Mouse (Mus musculus): ENCODE results near the gene Mmd. TPM values are rescaled to one million over a fixed set of nuclear protein-coding genes. Genes with fewer than 3 reads are reported as not detected.

The Mmd gene
- polyA plus RNA-seq, 1 experiment, result 29.4 TPM

DNA sequence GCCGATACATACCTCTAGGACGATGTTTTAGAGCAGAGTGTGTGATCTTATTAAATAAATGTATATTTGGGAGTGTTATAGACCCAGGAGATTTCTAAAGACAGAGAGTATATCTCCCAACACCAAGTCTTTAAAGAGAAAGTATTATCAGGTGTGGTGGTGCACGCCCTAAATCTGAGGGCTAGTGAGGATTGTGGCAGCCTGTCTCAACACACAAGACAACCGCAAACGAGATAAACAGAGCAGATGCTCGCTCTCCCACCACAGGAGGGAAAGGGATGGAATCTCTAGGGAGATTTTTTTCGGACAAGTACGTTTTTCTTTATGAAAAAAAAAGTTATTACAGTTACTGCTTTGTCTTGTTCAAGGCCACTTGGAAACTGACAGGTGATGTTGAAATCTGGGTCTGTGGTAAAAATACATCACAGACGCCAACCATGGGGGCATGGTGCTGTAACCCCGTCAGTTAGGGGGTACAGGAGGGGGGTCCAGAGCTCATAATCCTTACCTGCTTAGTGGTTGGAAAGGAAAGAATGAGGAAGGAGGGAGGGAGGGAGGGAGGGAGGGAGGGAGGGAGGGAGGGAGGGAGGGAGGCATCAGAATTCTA, 9.2 kb downstream of the Mmd start:
- no peak for DNase-seq
- TF ChIP-seq CTCF (IDR thresholded peaks at IDR 0.05; ENCODE audit: insufficient read depth, low read length), result no peak
- no peak for TF ChIP-seq POLR2A (IDR thresholded peaks at IDR 0.05; ENCODE audit: borderline replicate concordance, extremely low read depth, low read depth, low read length)
- Histone ChIP-seq H3K4me3 (replicated peaks; ENCODE audit: extremely low read depth, low read depth, low read length) (no peak overlapping the region), H3K4me1 (ENCODE audit: control insufficient read depth, insufficient read depth, low read length) (peaks cover 2% of the 10 kb centered on the region)
- WGBS, result 61% methylated on average over 10 of the region's 10 CpGs

DNA sequence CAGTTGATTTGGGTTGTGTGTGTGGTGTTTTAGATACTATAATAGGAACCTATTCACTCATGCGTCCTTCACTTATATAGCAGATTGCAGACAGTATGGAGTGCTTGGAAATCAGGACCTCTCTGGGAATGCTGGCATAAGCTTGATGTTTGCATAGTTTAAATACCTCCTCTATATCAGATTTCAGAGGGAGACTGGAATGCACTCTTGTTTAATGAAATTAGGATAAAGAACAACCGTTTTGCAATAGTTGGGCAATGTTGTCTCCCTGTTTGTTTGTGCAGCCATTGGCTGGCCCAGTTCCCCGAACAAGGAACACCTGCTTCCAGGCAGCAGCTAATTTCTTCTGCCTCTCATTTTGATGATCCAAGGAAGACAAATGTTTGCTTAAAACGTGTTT, 9.8 kb downstream of the Mmd start:
- no peak overlapping the region for H3K4me3 ChIP-seq (replicated peaks; ENCODE audit: extremely low read depth, low read depth, low read length)
- TF ChIP-seq POLR2A (IDR thresholded peaks at IDR 0.05; ENCODE audit: borderline replicate concordance, extremely low read depth, low read depth, low read length) (no peak), CTCF (IDR thresholded peaks at IDR 0.05; ENCODE audit: insufficient read depth, low read length) (no peak)
- no peak for DNase-seq
- 31% methylated on average over 4 of the region's 4 CpGs for WGBS
- H3K4me1 ChIP-seq (ENCODE audit: control insufficient read depth, insufficient read depth, low read length), result peaks cover 2% of the 10 kb centered on the region

DNA sequence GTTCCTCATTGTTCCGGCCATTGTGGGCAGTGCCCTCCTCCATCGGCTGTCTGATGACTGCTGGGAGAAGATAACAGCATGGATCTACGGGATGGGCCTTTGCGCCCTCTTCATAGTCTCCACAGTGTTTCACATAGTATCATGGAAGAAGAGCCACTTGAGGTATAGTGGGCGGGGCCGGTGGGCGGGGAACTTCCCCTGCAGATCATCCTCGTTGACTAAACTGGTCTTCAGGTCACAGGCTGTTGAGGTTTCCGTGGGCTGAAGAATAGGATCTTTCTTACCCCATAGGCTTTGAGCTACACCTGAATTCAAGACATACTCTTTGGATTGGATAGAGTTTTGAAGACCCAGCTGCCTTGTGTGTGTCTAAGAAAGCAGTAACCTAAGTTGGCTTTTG, 10.6 kb downstream of the Mmd start:
- no peak for DNase-seq
- 76% methylated on average over 9 of the region's 9 CpGs for whole genome bisulfite sequencing
- peaks cover 2% of the 10 kb centered on the region for H3K4me1 ChIP-seq (ENCODE audit: control insufficient read depth, insufficient read depth, low read length)
- no peak overlapping the region for H3K4me3 ChIP-seq (replicated peaks; ENCODE audit: extremely low read depth, low read depth, low read length)
- TF ChIP-seq POLR2A (IDR thresholded peaks at IDR 0.05; ENCODE audit: borderline replicate concordance, extremely low read depth, low read depth, low read length) (no peak), CTCF (IDR thresholded peaks at IDR 0.05; ENCODE audit: insufficient read depth, low read length) (no peak)

DNA sequence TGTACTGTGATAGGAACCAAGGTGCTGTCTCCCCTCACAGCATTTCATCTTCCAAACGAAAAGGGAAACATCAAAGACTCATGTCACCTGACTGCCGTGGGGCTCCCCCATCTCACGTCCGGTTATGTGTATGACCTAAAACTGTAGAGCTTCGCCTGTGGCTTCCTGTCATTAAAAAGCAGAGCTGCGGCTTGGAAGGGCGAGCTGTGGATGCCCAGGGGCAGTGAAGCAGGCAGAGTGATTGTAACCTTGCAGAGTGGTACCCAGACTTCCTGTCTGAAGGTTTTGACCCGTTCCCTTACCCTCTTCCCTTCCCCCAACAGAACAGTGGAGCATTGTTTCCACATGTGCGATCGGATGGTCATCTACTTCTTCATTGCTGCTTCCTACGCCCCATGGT, 14.9 kb downstream of the Mmd start:
- no peak overlapping the region for H3K4me3 ChIP-seq (replicated peaks; ENCODE audit: extremely low read depth, low read depth, low read length)
- TF ChIP-seq CTCF (IDR thresholded peaks at IDR 0.05; ENCODE audit: insufficient read depth, low read length) (no peak), POLR2A (IDR thresholded peaks at IDR 0.05; ENCODE audit: borderline replicate concordance, extremely low read depth, low read depth, low read length) (no peak)
- peaks cover 2% of the 10 kb centered on the region; the same call in 1 of the 2 replicates for H3K4me1 ChIP-seq (ENCODE audit: control insufficient read depth, insufficient read depth, low read length)
- no peak for DNase-seq
- WGBS, result 76% methylated on average over 11 of the region's 11 CpGs

DNA sequence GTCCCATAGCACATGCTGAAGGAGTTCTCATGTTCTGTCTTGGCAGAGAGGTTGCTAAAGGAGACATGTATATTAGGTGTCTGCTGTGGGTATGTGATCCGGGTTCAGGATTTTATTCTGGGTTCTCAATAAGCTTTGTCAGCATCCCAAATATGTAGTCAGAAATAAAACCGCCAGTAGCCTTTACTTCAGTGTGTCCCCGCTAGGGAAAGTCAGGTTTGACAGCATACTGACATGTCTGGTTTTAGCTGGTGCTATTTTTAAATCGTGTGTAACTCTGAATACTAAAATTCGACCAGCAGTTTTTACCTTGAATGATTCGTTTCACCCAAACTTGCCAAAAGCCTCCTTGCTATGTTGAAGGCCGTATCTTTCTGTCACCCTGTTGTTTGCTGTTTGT, 16.3 kb downstream of the Mmd start:
- TF ChIP-seq CTCF (IDR thresholded peaks at IDR 0.05; ENCODE audit: insufficient read depth, low read length), result no peak
- Histone ChIP-seq H3K4me3 (replicated peaks; ENCODE audit: extremely low read depth, low read depth, low read length) (no peak overlapping the region), H3K4me1 (ENCODE audit: control insufficient read depth, insufficient read depth, low read length) (no peaks in the 10 kb centered on the region)
- WGBS, result 85% methylated on average over 7 of the region's 7 CpGs
- no peak for DNase-seq

DNA sequence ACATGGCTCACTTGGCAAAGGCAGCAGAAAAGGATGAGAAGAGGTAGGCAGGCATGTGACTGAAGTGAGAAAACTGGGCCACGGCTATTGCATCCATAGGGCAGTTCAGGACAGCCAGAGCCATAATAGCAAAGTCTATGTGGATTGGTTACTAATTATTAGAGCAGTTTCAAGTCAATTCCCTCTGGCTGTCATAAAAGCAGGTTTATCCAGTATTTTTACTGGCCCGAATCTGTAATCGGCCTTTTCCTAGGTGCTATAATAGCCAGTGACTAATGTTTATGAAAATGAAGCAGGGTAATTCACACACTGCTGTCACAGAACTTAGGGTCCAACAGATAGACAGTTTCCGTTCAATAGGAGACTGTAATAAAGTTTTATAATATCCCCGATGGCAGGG, 19.7 kb downstream of the Mmd start:
- 75% methylated on average over 5 of the region's 5 CpGs for WGBS
- Histone ChIP-seq H3K4me3 (replicated peaks; ENCODE audit: extremely low read depth, low read depth, low read length) (no peak overlapping the region), H3K4me1 (ENCODE audit: control insufficient read depth, insufficient read depth, low read length) (no peaks in the 10 kb centered on the region)
- TF ChIP-seq POLR2A (IDR thresholded peaks at IDR 0.05; ENCODE audit: borderline replicate concordance, extremely low read depth, low read depth, low read length), result no peak
- TF ChIP-seq CTCF (IDR thresholded peaks at IDR 0.05; ENCODE audit: insufficient read depth, low read length), result no peak
- no peak for DNase-seq

DNA sequence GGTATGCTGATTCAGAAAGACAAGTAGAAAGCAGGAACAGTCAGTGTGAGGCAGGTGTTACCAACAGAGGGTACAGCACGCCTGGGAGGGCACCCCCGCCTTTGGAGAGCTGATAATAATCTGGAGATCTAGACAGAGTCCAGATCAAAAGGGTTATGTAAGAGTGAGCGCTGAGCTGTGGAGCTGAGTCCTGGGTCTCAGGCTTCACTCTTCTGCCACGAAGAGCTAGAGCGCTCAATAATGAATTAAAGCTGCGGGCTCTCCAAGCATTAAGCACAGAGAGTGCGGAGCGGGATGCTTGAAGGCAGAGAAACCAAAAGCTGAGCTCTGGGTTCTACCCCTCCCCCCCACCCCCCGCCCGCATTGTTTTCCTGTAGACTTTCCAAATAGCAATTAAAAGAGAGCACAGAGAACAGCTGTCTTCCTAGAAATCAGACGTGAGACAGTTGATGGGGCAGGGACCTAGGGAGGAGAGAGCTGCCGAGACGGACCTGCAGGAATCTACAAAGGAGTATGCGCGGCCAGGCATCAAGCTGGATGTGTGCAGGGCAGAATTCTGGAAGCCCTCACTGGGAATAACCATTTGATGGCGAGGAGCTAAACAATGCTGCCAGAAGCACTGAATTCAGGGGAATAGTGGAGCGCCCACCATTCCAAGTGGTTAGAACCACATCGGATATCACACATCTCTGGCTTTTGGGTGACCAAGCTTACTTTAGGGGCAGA, 20.3 kb downstream of the Mmd start:
- TF ChIP-seq POLR2A (IDR thresholded peaks at IDR 0.05; ENCODE audit: borderline replicate concordance, extremely low read depth, low read depth, low read length), result no peak
- no peak for TF ChIP-seq CTCF (IDR thresholded peaks at IDR 0.05; ENCODE audit: insufficient read depth, low read length)
- no peak overlapping the region for H3K4me3 ChIP-seq (replicated peaks; ENCODE audit: extremely low read depth, low read depth, low read length)
- no peaks in the 10 kb centered on the region for H3K4me1 ChIP-seq (ENCODE audit: control insufficient read depth, insufficient read depth, low read length)
- WGBS, result 64% methylated on average over 18 of the region's 18 CpGs
- no peak for DNase-seq

DNA sequence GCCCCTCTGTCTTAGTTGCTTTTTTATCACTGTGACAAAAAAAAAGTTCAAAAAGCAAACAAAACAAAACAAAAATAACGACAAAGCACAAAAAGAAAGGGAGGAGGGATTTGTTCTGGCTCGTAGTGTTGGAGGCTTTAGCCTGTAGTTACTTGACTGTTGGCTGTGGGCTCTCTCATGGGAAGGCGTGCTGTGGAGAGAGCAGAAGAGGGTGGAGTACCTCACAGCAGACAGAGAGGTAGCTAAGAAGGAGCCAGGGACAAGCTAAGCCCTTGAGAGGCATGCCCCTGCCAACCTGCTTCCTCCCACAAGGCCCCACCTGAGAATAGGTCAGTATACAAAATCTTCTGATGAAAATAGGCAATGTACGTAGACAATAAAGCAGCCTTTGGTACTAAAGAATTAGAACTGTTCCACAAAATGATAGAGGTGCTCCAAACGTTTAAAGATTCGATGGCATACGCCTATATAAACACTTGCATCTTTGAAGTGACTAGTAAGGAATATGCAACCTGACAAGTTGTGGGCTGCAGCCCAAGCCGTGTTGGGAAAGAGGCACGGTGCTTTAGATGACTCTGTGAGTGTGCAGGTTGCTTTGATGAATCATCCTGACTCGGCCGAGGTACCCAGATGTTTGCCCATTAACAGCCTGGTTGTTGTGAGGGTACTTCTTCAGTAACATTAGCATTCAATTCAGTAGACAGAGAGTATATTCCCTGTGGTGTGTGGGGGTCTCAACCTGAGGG, 21.0 kb downstream of the Mmd start:
- no peak for DNase-seq
- no peak for TF ChIP-seq POLR2A (IDR thresholded peaks at IDR 0.05; ENCODE audit: borderline replicate concordance, extremely low read depth, low read depth, low read length)
- TF ChIP-seq CTCF (IDR thresholded peaks at IDR 0.05; ENCODE audit: insufficient read depth, low read length), result no peak
- Histone ChIP-seq H3K4me1 (ENCODE audit: control insufficient read depth, insufficient read depth, low read length) (no peaks in the 10 kb centered on the region), H3K4me3 (replicated peaks; ENCODE audit: extremely low read depth, low read depth, low read length) (no peak overlapping the region)
- 55% methylated on average over 11 of the region's 11 CpGs for WGBS

DNA sequence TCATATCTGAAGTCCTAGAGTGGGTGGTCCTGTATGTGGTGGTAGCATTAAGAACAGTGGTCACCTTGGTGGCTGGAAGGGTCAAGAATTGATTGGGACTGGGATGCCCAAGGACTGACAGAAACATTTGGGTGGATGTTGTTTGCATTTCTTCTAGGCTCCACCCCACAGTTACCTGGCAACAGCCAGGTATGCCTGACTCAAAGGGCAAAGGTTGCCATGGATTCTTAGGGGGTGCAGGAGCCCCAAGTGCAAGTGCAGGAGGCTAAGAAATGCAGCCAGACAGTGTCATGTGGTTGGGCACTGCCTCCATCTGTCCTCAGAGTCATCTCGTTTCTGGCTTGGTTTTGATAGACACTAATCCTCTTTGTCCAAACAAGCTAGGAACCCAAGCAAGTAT, 24.9 kb downstream of the Mmd start:
- Histone ChIP-seq H3K4me1 (ENCODE audit: control insufficient read depth, insufficient read depth, low read length) (no peaks in the 10 kb centered on the region), H3K4me3 (replicated peaks; ENCODE audit: extremely low read depth, low read depth, low read length) (no peak overlapping the region)
- whole genome bisulfite sequencing, result 44% methylated on average over 1 of the region's 1 CpGs
- TF ChIP-seq CTCF (IDR thresholded peaks at IDR 0.05; ENCODE audit: insufficient read depth, low read length), result no peak
- TF ChIP-seq POLR2A (IDR thresholded peaks at IDR 0.05; ENCODE audit: borderline replicate concordance, extremely low read depth, low read depth, low read length), result no peak
- no peak for DNase-seq

Data from lung, adult 2 months (tissue).